Mouse (Mus musculus): ENCODE measurements around the gene Cntn5.

- no peak for TF ChIP-seq CTCF (IDR thresholded peaks at IDR 0.05; ENCODE audit: extremely low read depth, insufficient read depth, insufficient read length, insufficient replicate concordance)
- no peak for TF ChIP-seq POLR2A (IDR thresholded peaks at IDR 0.05; ENCODE audit: low read depth, low read length)
Observed at GRCm38 (mm10) chr9:10350909-10351655, 553.5 kb downstream of the Cntn5 start.

Measured in spleen, adult 2 months (tissue).